Mouse (Mus musculus) spleen, adult 2 months (tissue): Measurements from ENCODE around the gene Lypd6.

Experiments used
- CTCF ChIP-seq: fragments of 200-500 bp; IDR thresholded peaks from 2 replicates; pipeline ENCODE4 v1.5.1; 2011; ENCODE audit warnings: mild to moderate bottlenecking, inconsistent platforms; ENCODE audit not compliant: insufficient read depth, insufficient read length, insufficient replicate concordance; ENCODE audit errors: extremely low read depth
- POLR2A ChIP-seq: fragments of 200-500 bp; IDR thresholded peaks from 2 replicates; pipeline ENCODE4 v1.6.1; 2011; ENCODE audit warnings: low read depth, low read length, inconsistent platforms

DNA sequence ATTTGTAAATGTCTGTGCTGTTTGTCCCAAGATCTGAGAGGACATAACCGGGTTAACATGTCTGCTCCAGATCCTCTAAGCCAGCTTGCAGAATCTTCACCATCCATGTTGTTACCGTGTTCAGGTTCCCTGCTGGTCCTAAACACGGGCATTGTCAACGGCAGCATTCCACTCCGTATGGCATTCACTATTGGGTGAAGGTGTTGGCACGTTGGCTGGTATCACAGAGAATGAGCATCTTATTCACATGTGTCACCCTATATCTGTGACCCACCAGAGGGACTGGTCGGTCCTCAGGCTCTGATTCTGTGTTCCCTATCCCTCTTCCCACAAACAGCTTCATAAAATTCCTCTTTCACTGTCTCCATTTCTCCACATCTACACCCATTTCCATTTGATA lies 52.9 kb downstream of the Lypd6 start:
- no peak for TF ChIP-seq POLR2A
- no peak for TF ChIP-seq CTCF
